Mouse (Mus musculus) stomach, embryonic 14.5 days (tissue): Measurements from ENCODE around the gene Bicd1. TPM values are rescaled to one million over a fixed set of nuclear protein-coding genes. Genes with fewer than 3 reads are reported as not detected.

ENCODE experiments used
- ATAC-seq: fragments of 200-750 bp; cut with Nextera tagmentation; 2 replicates; pipeline ENCODE4 v1.8.0; 2017; ENCODE audit warnings: low read depth, moderate TSS enrichment; ENCODE audit not compliant: insufficient number of reproducible peaks, insufficient read depth, low FRiP score
- H3K27ac ChIP-seq: fragments of 300-500 bp; sonication (generic); 2 replicates; pipeline ENCODE4 v1.5.1; 2014; ENCODE audit warnings: mild to moderate bottlenecking, low read length, moderate library complexity, mixed read lengths
- H3K27me3 ChIP-seq: fragments of 300-500 bp; sonication (generic); 2 replicates; pipeline ENCODE4 v1.6.1; 2014; ENCODE audit warnings: low read length, control low read depth, mixed read lengths; ENCODE audit not compliant: control insufficient read depth, insufficient read depth
- H3K36me3 ChIP-seq: fragments of 300-500 bp; sonication (generic); 2 replicates; pipeline ENCODE4 v1.6.1; 2014; ENCODE audit warnings: mild to moderate bottlenecking, control low read depth, low read length, moderate library complexity, mixed read lengths; ENCODE audit not compliant: control insufficient read depth, insufficient read depth
- H3K4me1 ChIP-seq: fragments of 300-500 bp; sonication (generic); 2 replicates; pipeline ENCODE4 v1.6.1; 2014; ENCODE audit warnings: low read length, control low read depth, mixed read lengths; ENCODE audit not compliant: control insufficient read depth, insufficient read depth
- H3K4me2 ChIP-seq: fragments of 300-500 bp; sonication (generic); replicated peaks from 2 replicates; pipeline ENCODE4 v1.6.1; 2014; ENCODE audit warnings: low read depth, low read length, control low read depth
- H3K4me3 ChIP-seq: fragments of 300-500 bp; sonication (generic); 2 replicates; pipeline ENCODE4 v1.5.1; 2014; ENCODE audit warnings: low read depth, low read length, control low read depth
- H3K9ac ChIP-seq: fragments of 300-500 bp; sonication (generic); replicated peaks from 2 replicates; pipeline ENCODE4 v1.6.1; 2014; ENCODE audit warnings: low read depth, mild to moderate bottlenecking, control low read depth, low read length, moderate library complexity, mixed read lengths
- H3K9me3 ChIP-seq: fragments of 300-500 bp; sonication (generic); 2 replicates; pipeline ENCODE4 v1.6.1; 2016; ENCODE audit warnings: low read depth, low read length, control low read depth; ENCODE audit not compliant: control insufficient read depth
- WGBS: fragments of 180-500 bp; shearing (Covaris S2); extraction: QIAGEN DNeasy Blood & Tissue Kit; methylation state at CpG from one replicate; pipeline ENCODE4 v1.1.7; 2014; 5-methylcytosine and 5-hydroxymethylcytosine counted together
- microRNA-seq: library from miRNA; unstranded; fragments of <30 nt; microRNA quantifications from one replicate; pipeline ENCODE4, GENCODE M21; 2016
- polyA plus RNA-seq: library from polyadenylated mRNA; unstranded; fragments of >200 nt; fragmentation: Nextera tagmentation; extraction: Ambion mirVana; gene quantifications from 2 replicates; pipeline ENCODE4 v1.2.1, GENCODE M21; 2014

Bicd1 gene
- polyA plus RNA-seq, 1 experiment from 2014 or later, result 18.4 TPM

GRCm38 (mm10) chr6:149585708-149586504 lies 177.2 kb downstream of the Bicd1 start:
- ATAC-seq, result no peak
- H3K4me3 ChIP-seq, result no peak overlapping the region
- H3K9ac ChIP-seq, result no peak overlapping the region
- no peak overlapping the region for H3K4me2 ChIP-seq
- no peaks in the 10 kb centered on the region for H3K4me1 ChIP-seq
- H3K9me3 ChIP-seq, result peaks cover 7% of the 10 kb centered on the region; the same call in 1 of the 2 replicates
- H3K36me3 ChIP-seq, result no peaks in the 10 kb centered on the region
- no peak overlapping the region for H3K27ac ChIP-seq
- WGBS, result 94% methylated on average over 7 of the region's 7 CpGs
- no peaks in the 10 kb centered on the region for H3K27me3 ChIP-seq

Small RNAs within 50 kb of the gene (microRNA-seq; reads per million reads assigned to microRNA genes)
- not detected for gene Gm24307

Other genes starting within 250 kb of the Bicd1 start
- gene Amn1, start 220.2 kb upstream of the Bicd1 start, polyA plus RNA-seq, result 31.7 and 37.0 TPM in 2 replicates
- 59.3 and 61.3 TPM in 2 replicates for gene Resf1, start 99.5 kb upstream of the Bicd1 start, polyA plus RNA-seq